Comparison of ENCODE assay signal across 8 mouse cellular contexts in the genomic region with DNA sequence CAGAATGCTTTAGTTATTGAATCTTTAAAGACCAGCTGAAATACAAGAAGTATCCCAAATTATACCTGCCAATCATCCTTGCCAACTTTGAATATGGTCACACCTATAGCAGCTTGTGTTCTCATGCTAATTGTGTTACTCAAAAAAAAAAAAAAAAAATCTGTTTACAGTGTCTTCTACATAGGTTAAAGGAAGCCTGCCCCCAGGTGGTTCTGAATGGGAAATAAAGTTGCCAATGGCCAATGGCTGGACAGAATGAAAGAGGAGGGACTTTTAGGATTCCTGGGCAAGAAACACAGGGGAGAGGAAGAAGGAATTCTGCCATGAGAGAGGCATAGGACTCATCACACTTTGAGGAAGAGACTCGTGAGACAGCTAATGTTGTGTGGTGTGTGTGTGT.
DNase-seq lines count a peak whose midpoint lies in the region; ATAC-seq and TF ChIP-seq lines count a peak whose summit lies in the region.

No protein-coding gene starts in this region.

- no peak overlapping the region for H3K4me3 ChIP-seq in hindbrain, postnatal 0 days (ENCODE audit: low read length)
- no peak overlapping the region for H3K4me3 ChIP-seq in hindbrain, embryonic 16.5 days (ENCODE audit: low read length)
- no peak overlapping the region for H3K4me3 ChIP-seq in thymus, adult 2 months (ENCODE audit: control insufficient read depth, insufficient read depth, low read length)
- H3K4me3 ChIP-seq in hindbrain, embryonic 11.5 days (ENCODE audit: low read depth, low read length), result no peak overlapping the region

- peak; percentile 47 for DNase-seq in hindbrain, postnatal 0 days (ENCODE audit: low spot score)
- peak; percentile 29 for DNase-seq in ES-CJ7 (ENCODE audit: low read depth, low spot score)
- DNase-seq in brain, adult 2 months (ENCODE audit: low read depth, low spot score), result peak; percentile 13
- DNase-seq in kidney, postnatal 36 days, result peak; percentile 20 to 62
- no peak for DNase-seq in T-cell, adult 2 months (ENCODE audit: low spot score)
- no peak for DNase-seq in thymus, adult 2 months
- DNase-seq in hindbrain, embryonic 11.5 days (ENCODE audit: low spot score), result no peak

- no peaks in the 10 kb centered on the region for H3K9me3 ChIP-seq in hindbrain, postnatal 0 days (ENCODE audit: low read length)
- no peaks in the 10 kb centered on the region for H3K9me3 ChIP-seq in hindbrain, embryonic 16.5 days (ENCODE audit: control insufficient read depth, low read length)
- no peaks in the 10 kb centered on the region for H3K9me3 ChIP-seq in hindbrain, embryonic 11.5 days (ENCODE audit: control insufficient read depth, low read length)

- ATAC-seq in hindbrain, postnatal 0 days, result no peak
- no peak for ATAC-seq in hindbrain, embryonic 16.5 days
- no peak for ATAC-seq in hindbrain, embryonic 11.5 days (ENCODE audit: low FRiP score)

- peak; percentile 38; the same call in 1 of the 2 replicates for TF ChIP-seq CTCF in hindbrain, postnatal 0 days (IDR thresholded peaks at IDR 0.05; ENCODE audit: low read depth)
- TF ChIP-seq CTCF in thymus, adult 2 months (IDR thresholded peaks at IDR 0.05; ENCODE audit: borderline replicate concordance, control insufficient read depth, extremely low read depth, insufficient read depth, low read length, poor library complexity), result no peak

- no peaks in the 10 kb centered on the region for H3K27me3 ChIP-seq in hindbrain, postnatal 0 days (ENCODE audit: insufficient read depth, low read length)
- H3K27me3 ChIP-seq in hindbrain, embryonic 16.5 days (replicated peaks; ENCODE audit: control insufficient read depth, insufficient read depth, low read length), result no peaks in the 10 kb centered on the region
- no peaks in the 10 kb centered on the region for H3K27me3 ChIP-seq in thymus, adult 2 months (ENCODE audit: control insufficient read depth, insufficient read depth, low read length)
- no peaks in the 10 kb centered on the region for H3K27me3 ChIP-seq in hindbrain, embryonic 11.5 days (ENCODE audit: control insufficient read depth, insufficient read depth, low read length)

- no peaks in the 10 kb centered on the region for H3K4me1 ChIP-seq in hindbrain, postnatal 0 days (ENCODE audit: insufficient read depth, low read length)
- H3K4me1 ChIP-seq in hindbrain, embryonic 16.5 days (ENCODE audit: control insufficient read depth, insufficient read depth, low read depth, low read length), result no peaks in the 10 kb centered on the region
- H3K4me1 ChIP-seq in thymus, adult 2 months (replicated peaks; ENCODE audit: control insufficient read depth, insufficient read depth, low read length), result no peaks in the 10 kb centered on the region
- H3K4me1 ChIP-seq in hindbrain, embryonic 11.5 days (replicated peaks; ENCODE audit: control insufficient read depth, insufficient read depth, low read length), result no peaks in the 10 kb centered on the region

- no peak overlapping the region for H3K9ac ChIP-seq in hindbrain, postnatal 0 days (replicated peaks; ENCODE audit: low read length)
- H3K9ac ChIP-seq in hindbrain, embryonic 16.5 days (ENCODE audit: low read depth, low read length), result no peak overlapping the region
- no peak overlapping the region for H3K9ac ChIP-seq in hindbrain, embryonic 11.5 days (ENCODE audit: low read depth, low read length)

- no peak overlapping the region for H3K4me2 ChIP-seq in hindbrain, postnatal 0 days (ENCODE audit: low read depth, low read length)
- H3K4me2 ChIP-seq in hindbrain, embryonic 16.5 days (ENCODE audit: low read length), result no peak overlapping the region
- no peak overlapping the region for H3K4me2 ChIP-seq in hindbrain, embryonic 11.5 days (replicated peaks; ENCODE audit: low read depth, low read length)

- no peaks in the 10 kb centered on the region for H3K36me3 ChIP-seq in hindbrain, postnatal 0 days (ENCODE audit: insufficient read depth, low read length)
- H3K36me3 ChIP-seq in hindbrain, embryonic 16.5 days (ENCODE audit: control insufficient read depth, insufficient read depth, low read length), result no peaks in the 10 kb centered on the region
- H3K36me3 ChIP-seq in thymus, adult 2 months (ENCODE audit: control insufficient read depth, insufficient read depth, low read length), result no peaks in the 10 kb centered on the region
- H3K36me3 ChIP-seq in hindbrain, embryonic 11.5 days (ENCODE audit: control insufficient read depth, insufficient read depth, low read length), result no peaks in the 10 kb centered on the region

- H3K27ac ChIP-seq in hindbrain, postnatal 0 days, result no peak overlapping the region
- H3K27ac ChIP-seq in hindbrain, embryonic 16.5 days (ENCODE audit: low read depth, low read length), result no peak overlapping the region
- H3K27ac ChIP-seq in thymus, adult 2 months (ENCODE audit: control insufficient read depth, insufficient read depth, low read length), result no peak overlapping the region
- no peak overlapping the region for H3K27ac ChIP-seq in hindbrain, embryonic 11.5 days (ENCODE audit: low read depth, low read length)

- 90% methylated on average over 1 of the region's 1 CpGs for WGBS in hindbrain, postnatal 0 days
- WGBS in hindbrain, embryonic 16.5 days, result 90% methylated on average over 1 of the region's 1 CpGs
- WGBS in thymus, adult 2 months, result 53% methylated on average over 1 of the region's 1 CpGs
- 83% methylated on average over 1 of the region's 1 CpGs for WGBS in hindbrain, embryonic 11.5 days

- TF ChIP-seq POLR2A in thymus, adult 2 months (IDR thresholded peaks at IDR 0.05; ENCODE audit: control insufficient read depth, extremely low read depth, insufficient read depth, low read length, poor library complexity), result no peak

Comparison
In these comparisons a context has a peak if more than half of its experiments do, and no peak if none do; other contexts are left out.
1. DNase-seq: peak in hindbrain, postnatal 0 days (single experiment), ES-CJ7 (single experiment), brain, adult 2 months (single experiment) and kidney, postnatal 36 days (2 of 2); none in T-cell, adult 2 months (single experiment), thymus, adult 2 months (single experiment) and hindbrain, embryonic 11.5 days (single experiment).